Mouse (Mus musculus) cortical plate, adult 2 months (tissue): Measurements from ENCODE around the gene Fam174a.

Experiments
- CTCF ChIP-seq: fragments of 200-500 bp; IDR thresholded peaks from 2 replicates; pipeline ENCODE4 v1.5.1; 2011; ENCODE audit warnings: mild to moderate bottlenecking, control low read depth, low read length; ENCODE audit not compliant: insufficient read depth; ENCODE audit errors: extremely low read depth
- POLR2A ChIP-seq: fragments of 200-500 bp; IDR thresholded peaks from 2 replicates; pipeline ENCODE4 v1.6.1; 2011; ENCODE audit warnings: mild to moderate bottlenecking, low read length, control low read depth; ENCODE audit not compliant: insufficient read depth; ENCODE audit errors: extremely low read depth

GRCm38 (mm10) chr1:95354146-95354545 lies 40.7 kb downstream of the Fam174a start:
- TF ChIP-seq CTCF (no peak), POLR2A (no peak)
